Mouse (Mus musculus) MEL (cell line): ENCODE measurements around the gene Csnk1g1. TPM values are rescaled to one million over a fixed set of nuclear protein-coding genes. Genes with fewer than 3 reads are reported as not detected.

ENCODE experiments used
- DNase-seq: peaks from one replicate; pipeline ENCODE4 v3.0.0; 2011; ENCODE audit warnings: low read depth, low spot score
- H3K27ac ChIP-seq: 2 replicates; pipeline ENCODE4 v1.5.1; 2012; ENCODE audit warnings: low read depth, mild to moderate bottlenecking, control low read depth, low read length, moderate library complexity; ENCODE audit not compliant: control insufficient read depth
- H3K27me3 ChIP-seq, 2 experiments: fragments of 150-350 bp in 1 of 2; sonication (generic) in 1 of 2; 2 replicates each; pipeline ENCODE4 v1.6.1; 2012; ENCODE audit warnings: low read length in 2 of 2, mild to moderate bottlenecking in 2 of 2, improper control_type of control experiment in 1 of 2, moderate library complexity in 1 of 2; ENCODE audit not compliant: insufficient read depth in 2 of 2, control insufficient read depth in 1 of 2
- H3K36me3 ChIP-seq, 2 experiments: 2 replicates each; pipeline ENCODE4 v1.6.1; 2012 to 2014; ENCODE audit warnings: low read length in 2 of 2, improper control_type of control experiment in 1 of 2, inconsistent platforms in 1 of 2, mild to moderate bottlenecking in 1 of 2; ENCODE audit not compliant: insufficient read depth in 2 of 2, control insufficient read depth in 1 of 2
- H3K4me1 ChIP-seq, 2 experiments: fragments of 150-350 bp in 1 of 2; sonication (generic) in 1 of 2; 2 replicates each; pipeline ENCODE4 v1.6.1; 2012; ENCODE audit warnings: low read length in 2 of 2, improper control_type of control experiment in 1 of 2, mild to moderate bottlenecking in 1 of 2; ENCODE audit not compliant: insufficient read depth in 2 of 2, control insufficient read depth in 1 of 2
- H3K4me3 ChIP-seq, 2 experiments: fragments of 150-350 bp in 1 of 2; sonication (generic) in 1 of 2; 2 replicates each; pipeline ENCODE4 v1.5.1; 2012; ENCODE audit warnings: low read depth in 2 of 2, low read length in 2 of 2, mild to moderate bottlenecking in 2 of 2, moderate library complexity in 2 of 2, control low read depth in 1 of 2, improper control_type of control experiment in 1 of 2; ENCODE audit not compliant: control insufficient read depth in 1 of 2, insufficient read depth in 1 of 2
- H3K79me2 ChIP-seq: 2 replicates; pipeline ENCODE4 v1.6.1; 2012; ENCODE audit warnings: mild to moderate bottlenecking, low read length, moderate library complexity; ENCODE audit not compliant: control insufficient read depth, poor library complexity, insufficient read depth
- H3K9ac ChIP-seq: 2 replicates; pipeline ENCODE4 v1.6.1; 2012; ENCODE audit warnings: low read depth, mild to moderate bottlenecking, control low read depth, low read length, moderate library complexity; ENCODE audit not compliant: control insufficient read depth, poor library complexity, severe bottlenecking
- H3K9me3 ChIP-seq: fragments of 150-350 bp; sonication (generic); replicated peaks from 2 replicates; pipeline ENCODE4 v1.6.1; 2012; ENCODE audit warnings: mild to moderate bottlenecking, low read length, improper control_type of control experiment, moderate library complexity; ENCODE audit not compliant: insufficient read depth
- E2F4 ChIP-seq: IDR thresholded peaks from 2 replicates; pipeline ENCODE4 v1.6.1; 2011; ENCODE audit warnings: low read depth, low read length, improper control_type of control experiment, borderline replicate concordance
- ETS1 ChIP-seq: IDR thresholded peaks from 2 replicates; pipeline ENCODE4 v1.6.1; 2012; ENCODE audit warnings: low read depth, mild to moderate bottlenecking, inconsistent platforms, low read length, improper control_type of control experiment, moderate library complexity
- KAT2A ChIP-seq: conservative IDR thresholded peaks from 2 replicates; pipeline ENCODE4 v1.6.1; 2012; ENCODE audit warnings: low read depth, low read length, improper control_type of control experiment, inconsistent platforms
- MXI1 ChIP-seq: IDR thresholded peaks from 2 replicates; pipeline ENCODE4 v1.6.1; 2011; ENCODE audit warnings: mild to moderate bottlenecking, low read depth, low read length, improper control_type of control experiment
- NELFE ChIP-seq: IDR thresholded peaks from 2 replicates; pipeline ENCODE4 v1.6.1; 2011; ENCODE audit warnings: low read depth, low read length, improper control_type of control experiment
- POLR2A ChIP-seq, 2 experiments: IDR thresholded peaks; 2 replicates each; pipeline ENCODE4 v1.6.1; 2011 to 2012; ENCODE audit warnings: low read length in 2 of 2, mild to moderate bottlenecking in 2 of 2, control low read depth in 1 of 2, improper control_type of control experiment in 1 of 2, low read depth in 1 of 2, moderate library complexity in 1 of 2; ENCODE audit not compliant: control insufficient read depth in 1 of 2, insufficient read depth in 1 of 2, poor library complexity in 1 of 2
- RAD21 ChIP-seq: IDR thresholded peaks from 2 replicates; pipeline ENCODE4 v1.6.1; 2011; ENCODE audit warnings: mild to moderate bottlenecking, low read depth, low read length, improper control_type of control experiment
- RCOR1 ChIP-seq: IDR thresholded peaks from 2 replicates; pipeline ENCODE4 v1.6.1; 2012; ENCODE audit warnings: low read depth, mild to moderate bottlenecking, inconsistent platforms, low read length, improper control_type of control experiment
- SIN3A ChIP-seq: IDR thresholded peaks from 2 replicates; pipeline ENCODE4 v1.6.1; 2012; ENCODE audit warnings: low read length, improper control_type of control experiment, inconsistent platforms
- TBP ChIP-seq: IDR thresholded peaks from 2 replicates; pipeline ENCODE4 v1.8.0; 2011; ENCODE audit warnings: low read depth, low read length, improper control_type of control experiment
- TCF12 ChIP-seq: IDR thresholded peaks from 2 replicates; pipeline ENCODE4 v1.6.1; 2014; ENCODE audit warnings: low read depth, mild to moderate bottlenecking, inconsistent platforms, low read length, improper control_type of control experiment, moderate library complexity
- polyA plus RNA-seq, 2 experiments: library from polyadenylated mRNA; stranded (reverse) in 1 of 2; unstranded in 1 of 2; fragments of >175 nt in 1 of 2; fragments of >200 nt in 1 of 2; gene quantifications; 2 replicates each; pipeline versions ENCODE4 v1.2.1 to v1.2.4; 2012; ENCODE audit warnings: low replicate concordance in 2 of 2, low read depth in 1 of 2; ENCODE audit not compliant: insufficient read length in 2 of 2, insufficient read depth in 1 of 2, missing spikeins in 1 of 2
- total RNA-seq: library from RNA; depleted of rRNA; stranded (reverse); fragments of 300-350 nt; gene quantifications from 2 replicates; pipeline ENCODE4 v1.2.3, GENCODE M21; 2012

Csnk1g1 gene
- total and polyA plus RNA-seq, 3 experiments, result 5.1 to 7.7 TPM; not detected in 1

- TF ChIP-seq RCOR1 (no peak), ETS1 (peak; percentile 92), KAT2A (peak; percentile 77), NELFE (peak; percentile 84)
Observed at GRCm38 (mm10) chr9:65884564-65885315, 24.0 kb upstream of the Csnk1g1 start (continued).

- H3K79me2 ChIP-seq, result peaks cover 15% of the 10 kb centered on the region
- peaks cover 0 to 16% of the 10 kb centered on the region in 2 experiments; a peak in 3 of 4 replicates for H3K36me3 ChIP-seq
- peaks cover 0 to 8% of the 10 kb centered on the region in 2 experiments; a peak in 1 of 4 replicates for H3K4me1 ChIP-seq
- H3K27me3 ChIP-seq, result no peaks in the 10 kb centered on the region
- TF ChIP-seq E2F4 (peak; percentile 100), SIN3A (peak; percentile 83), POLR2A (IDR thresholded peaks at IDR 0.05; ENCODE audit: control insufficient read depth in 1 of 2, insufficient read depth in 1 of 2, low read depth in 1 of 2, low read length in 2 of 2, poor library complexity in 1 of 2) (peak; percentile 50 to 82; a peak in 3 of 4 replicates), RAD21 (no peak), TBP (peak; percentile 97), TCF12 (no peak)
- H3K4me3 ChIP-seq, result peak within 1 kb of the TSS; percentile 31 to 79
- no peaks in the 10 kb centered on the region for H3K9me3 ChIP-seq
- H3K27ac ChIP-seq, result peak within 1 kb of the TSS; percentile 76
- peak; percentile 96 for DNase-seq
- peak within 1 kb of the TSS; percentile 82 for H3K9ac ChIP-seq
Observed at GRCm38 (mm10) chr9:65890143-65890628, 18.5 kb upstream of the Csnk1g1 start, which contains the start of gene Pclaf. Pclaf (plus strand) TSS chr9:65890237.

GRCm38 (mm10) chr9:65891126-65891525, 17.6 kb upstream of the Csnk1g1 start:
- Histone ChIP-seq H3K9ac (peak overlapping the region; percentile 82), H3K4me1 (peaks cover 0 to 8% of the 10 kb centered on the region in 2 experiments; a peak in 1 of 4 replicates), H3K79me2 (peaks cover 15% of the 10 kb centered on the region), H3K9me3 (no peaks in the 10 kb centered on the region), H3K36me3 (peaks cover 2 to 11% of the 10 kb centered on the region in 2 experiments), H3K4me3 (peak overlapping the region; percentile 31 to 79), H3K27me3 (no peaks in the 10 kb centered on the region), H3K27ac (peak overlapping the region; percentile 76; the same call in 1 of the 2 replicates)
- peak; percentile 72 for DNase-seq
- TF ChIP-seq TBP, result 0 out of 2 replicates have a peak, but pooled peaks have one; percentile 39
- TF ChIP-seq MXI1, result 0 out of 2 replicates have a peak, but pooled peaks have one; percentile 1
- TF ChIP-seq ETS1, result no peak
